Mouse (Mus musculus): ENCODE measurements around the gene Zfp445.

DNA sequence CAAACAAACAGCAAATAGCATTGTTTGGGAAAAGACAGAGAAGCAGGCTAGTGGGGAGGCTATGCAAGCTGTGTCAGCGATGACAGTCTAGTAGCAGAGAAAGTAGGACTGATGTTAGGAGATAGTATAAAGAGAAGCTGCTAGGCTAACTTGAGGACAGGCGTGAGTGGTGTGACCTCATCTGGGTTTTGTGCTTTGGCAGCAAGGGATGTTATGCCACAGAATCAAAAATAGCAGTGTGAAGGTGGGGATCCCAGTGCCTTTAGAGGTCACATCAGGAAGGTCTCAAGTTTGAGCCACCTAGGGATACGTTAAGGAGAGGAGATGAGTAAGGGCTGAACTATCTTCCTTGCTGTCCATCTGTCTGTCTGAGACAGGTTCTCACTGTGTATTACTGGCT, 55.6 kb downstream of the Zfp445 start:
- no peak for TF ChIP-seq CTCF (IDR thresholded peaks at IDR 0.05; ENCODE audit: low read depth)
- TF ChIP-seq EP300 (optimal IDR thresholded peaks at IDR 0.05), result no peak
